Mouse (Mus musculus) MEL (cell line): ENCODE measurements around the gene Fam81b.

Experiments
- CTCF ChIP-seq, 3 experiments: IDR thresholded peaks in 2 of 3; conservative IDR thresholded peaks in 1 of 3; 2 replicates each; pipeline ENCODE4 v1.5.1; 2011 to 2012; ENCODE audit warnings: low read length in 3 of 3, low read depth in 2 of 3, mild to moderate bottlenecking in 2 of 3, improper control_type of control experiment in 1 of 3, inconsistent platforms in 1 of 3, mixed read lengths in 1 of 3, moderate library complexity in 1 of 3; ENCODE audit not compliant: control insufficient read depth in 1 of 3, insufficient read depth in 1 of 3, poor library complexity in 1 of 3, severe bottlenecking in 1 of 3
- MAFK ChIP-seq: IDR thresholded peaks from 2 replicates; pipeline ENCODE4 v1.6.1; 2011; ENCODE audit warnings: low read depth, mild to moderate bottlenecking, low read length, improper control_type of control experiment, borderline replicate concordance
- POLR2A ChIP-seq, 2 experiments: IDR thresholded peaks; 2 replicates each; pipeline ENCODE4 v1.6.1; 2011 to 2012; ENCODE audit warnings: low read length in 2 of 2, mild to moderate bottlenecking in 2 of 2, control low read depth in 1 of 2, improper control_type of control experiment in 1 of 2, low read depth in 1 of 2, moderate library complexity in 1 of 2; ENCODE audit not compliant: control insufficient read depth in 1 of 2, insufficient read depth in 1 of 2, poor library complexity in 1 of 2

DNA sequence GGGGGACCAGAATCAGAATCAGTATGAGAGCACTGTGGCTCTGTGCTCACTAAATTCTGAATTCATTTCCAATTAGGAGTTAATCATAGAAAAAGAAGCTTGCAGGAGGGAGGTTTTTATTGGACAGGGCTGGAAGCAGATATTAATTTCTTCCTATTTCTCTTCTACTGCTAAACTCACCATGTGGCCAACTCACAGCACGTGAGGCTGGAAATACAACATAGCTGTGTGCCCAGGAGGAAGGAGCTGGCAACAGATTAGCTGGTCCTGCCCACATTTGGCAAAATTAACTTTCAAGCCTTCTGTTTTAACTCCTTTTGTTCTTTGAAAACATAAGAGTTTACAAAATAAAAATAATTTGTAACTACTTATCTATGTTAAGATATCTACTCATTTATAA, 3.9 kb upstream of the Fam81b start:
- TF ChIP-seq POLR2A (IDR thresholded peaks at IDR 0.05; ENCODE audit: control insufficient read depth in 1 of 2, insufficient read depth in 1 of 2, low read depth in 1 of 2, low read length in 2 of 2, poor library complexity in 1 of 2), result no peak
- no peak for TF ChIP-seq MAFK
- no peak for TF ChIP-seq CTCF (IDR thresholded peaks at IDR 0.05 in 2 of 3, conservative IDR thresholded peaks at IDR 0.05 in 1 of 3; ENCODE audit: control insufficient read depth in 1 of 3, insufficient read depth in 1 of 3, low read depth in 2 of 3, low read length in 3 of 3, poor library complexity in 1 of 3, severe bottlenecking in 1 of 3)
